Mouse (Mus musculus): ENCODE measurements around the gene Zc3h18. TPM values are rescaled to one million over a fixed set of nuclear protein-coding genes. Genes with fewer than 3 reads are reported as not detected.

Gene Zc3h18
- polyA plus RNA-seq, 1 experiment from 2014 or later, result 24.0 TPM

DNA sequence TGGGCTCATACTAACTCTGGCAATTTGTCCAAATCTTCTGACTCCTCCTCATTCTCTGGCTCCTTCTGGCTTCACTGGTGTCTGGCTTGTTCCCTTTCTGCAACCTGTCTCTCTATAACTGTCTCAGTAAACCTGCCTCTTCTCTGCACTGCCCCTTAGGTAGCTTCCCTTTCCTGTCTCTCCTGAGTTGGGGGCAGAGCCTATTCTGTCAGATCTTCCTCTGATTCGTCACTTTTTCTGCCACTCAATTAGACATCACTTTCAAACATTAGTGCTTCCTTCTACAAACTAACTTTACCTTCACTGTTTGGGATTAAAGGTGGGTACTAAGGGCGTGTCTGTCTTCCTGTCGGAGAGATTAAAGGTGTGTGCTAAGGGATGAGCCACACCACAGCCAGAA lies 35.6 kb upstream of the Zc3h18 start:
- Histone ChIP-seq H3K4me3 (ENCODE audit: low read depth, low read length) (no peak overlapping the region), H3K27me3 (replicated peaks; ENCODE audit: control insufficient read depth, insufficient read depth, low read length) (no peaks in the 10 kb centered on the region), H3K27ac (ENCODE audit: low read depth, low read length) (no peak overlapping the region), H3K36me3 (ENCODE audit: control insufficient read depth, insufficient read depth) (peaks cover 32% of the 10 kb centered on the region), H3K4me1 (replicated peaks; ENCODE audit: control insufficient read depth, insufficient read depth, low read length) (peaks cover 4% of the 10 kb centered on the region; the same call in 1 of the 2 replicates), H3K4me2 (replicated peaks; ENCODE audit: low read depth) (no peak overlapping the region), H3K9ac (ENCODE audit: low read depth, low read length) (no peak overlapping the region), H3K9me3 (ENCODE audit: control insufficient read depth) (no peaks in the 10 kb centered on the region)
- no peak for TF ChIP-seq CTCF (IDR thresholded peaks at IDR 0.05; ENCODE audit: low read depth)
- no peak for ATAC-seq
- 73% methylated on average over 3 of the region's 3 CpGs for WGBS

DNA sequence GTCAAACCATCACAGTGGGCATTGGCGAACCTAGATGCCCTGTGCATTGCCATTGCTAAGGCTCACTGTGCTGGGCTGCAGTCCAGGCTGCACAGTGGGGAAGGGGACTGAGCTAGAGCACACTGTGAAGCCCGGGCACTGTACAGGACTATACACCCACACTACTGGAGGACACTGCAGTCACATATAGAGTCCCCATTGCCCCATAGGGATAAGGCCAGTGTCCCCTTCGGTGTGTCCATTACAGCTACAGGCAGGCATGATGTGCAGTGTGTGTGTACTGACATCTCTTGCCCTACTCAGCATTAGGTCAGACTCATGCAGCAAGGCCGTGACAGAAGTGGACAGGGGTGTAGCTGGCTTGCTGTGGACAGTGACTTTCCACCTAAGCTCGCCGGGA lies 34.6 kb upstream of the Zc3h18 start:
- no peak for ATAC-seq
- no peaks in the 10 kb centered on the region for H3K9me3 ChIP-seq (ENCODE audit: control insufficient read depth)
- H3K4me2 ChIP-seq (replicated peaks; ENCODE audit: low read depth), result no peak overlapping the region
- no peak for TF ChIP-seq CTCF (IDR thresholded peaks at IDR 0.05; ENCODE audit: low read depth)
- no peak overlapping the region for H3K27ac ChIP-seq (ENCODE audit: low read depth, low read length)
- H3K4me1 ChIP-seq (replicated peaks; ENCODE audit: control insufficient read depth, insufficient read depth, low read length), result peaks cover 4% of the 10 kb centered on the region; the same call in 1 of the 2 replicates
- H3K9ac ChIP-seq (ENCODE audit: low read depth, low read length), result no peak overlapping the region
- H3K27me3 ChIP-seq (replicated peaks; ENCODE audit: control insufficient read depth, insufficient read depth, low read length), result no peaks in the 10 kb centered on the region
- WGBS, result 71% methylated on average over 6 of the region's 6 CpGs
- no peak overlapping the region for H3K4me3 ChIP-seq (ENCODE audit: low read depth, low read length)
- H3K36me3 ChIP-seq (ENCODE audit: control insufficient read depth, insufficient read depth), result peaks cover 22% of the 10 kb centered on the region

DNA sequence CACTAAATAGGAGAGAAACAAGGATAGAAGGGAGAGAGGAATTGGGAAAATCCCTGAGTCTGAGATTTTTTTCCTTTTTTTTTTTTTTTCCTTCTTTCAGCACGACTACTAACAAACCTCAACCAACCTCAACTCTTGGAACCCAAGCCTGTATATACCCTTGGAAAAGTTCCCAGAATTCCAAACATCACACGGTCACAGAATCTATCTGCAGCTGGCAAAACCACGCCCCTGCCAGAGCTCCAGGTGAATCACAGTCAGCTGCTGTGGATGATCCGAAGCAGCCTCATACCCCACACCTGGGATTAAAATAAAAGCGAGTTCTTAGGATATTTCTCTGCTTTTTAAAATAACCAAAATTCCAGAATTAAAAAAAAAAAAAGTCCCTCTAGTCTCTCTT lies 34.0 kb upstream of the Zc3h18 start:
- peaks cover 16% of the 10 kb centered on the region; the same call in 1 of the 2 replicates for H3K36me3 ChIP-seq (ENCODE audit: control insufficient read depth, insufficient read depth)
- no peaks in the 10 kb centered on the region for H3K27me3 ChIP-seq (replicated peaks; ENCODE audit: control insufficient read depth, insufficient read depth, low read length)
- H3K9me3 ChIP-seq (ENCODE audit: control insufficient read depth), result no peaks in the 10 kb centered on the region
- no peak overlapping the region for H3K4me3 ChIP-seq (ENCODE audit: low read depth, low read length)
- WGBS, result 15% methylated on average over 5 of the region's 5 CpGs
- H3K4me2 ChIP-seq (replicated peaks; ENCODE audit: low read depth), result peak overlapping the region; percentile 52
- peaks cover 4% of the 10 kb centered on the region; the same call in 1 of the 2 replicates for H3K4me1 ChIP-seq (replicated peaks; ENCODE audit: control insufficient read depth, insufficient read depth, low read length)
- no peak for TF ChIP-seq CTCF (IDR thresholded peaks at IDR 0.05; ENCODE audit: low read depth)
- H3K27ac ChIP-seq (ENCODE audit: low read depth, low read length), result no peak overlapping the region
- H3K9ac ChIP-seq (ENCODE audit: low read depth, low read length), result no peak overlapping the region
- no peak for ATAC-seq

DNA sequence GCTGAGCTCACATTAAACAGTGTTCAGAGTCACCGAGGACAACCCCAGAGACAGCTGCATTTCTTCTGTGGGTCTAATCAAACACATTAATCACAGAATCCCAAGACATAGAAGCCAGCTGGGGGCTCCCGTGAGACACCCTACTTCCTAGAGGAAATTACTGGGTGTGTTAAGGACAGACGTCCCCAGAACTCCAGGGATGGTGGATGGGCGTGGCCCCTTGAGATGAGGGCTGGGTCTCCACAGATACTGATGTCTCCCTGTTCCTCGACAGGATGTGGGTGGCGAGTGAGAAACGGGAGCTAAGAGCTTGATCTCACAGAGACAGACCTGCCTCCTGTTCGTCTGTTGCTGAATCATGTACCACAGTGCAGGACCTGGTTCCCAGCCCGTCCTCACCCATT lies 33.6 kb upstream of the Zc3h18 start:
- WGBS, result 2% methylated on average over 9 of the region's 9 CpGs
- peak; percentile 19; the same call in 1 of the 2 replicates for TF ChIP-seq CTCF (IDR thresholded peaks at IDR 0.05; ENCODE audit: low read depth)
- peaks cover 4% of the 10 kb centered on the region; the same call in 1 of the 2 replicates for H3K4me1 ChIP-seq (replicated peaks; ENCODE audit: control insufficient read depth, insufficient read depth, low read length)
- no peaks in the 10 kb centered on the region for H3K9me3 ChIP-seq (ENCODE audit: control insufficient read depth)
- H3K27me3 ChIP-seq (replicated peaks; ENCODE audit: control insufficient read depth, insufficient read depth, low read length), result no peaks in the 10 kb centered on the region
- no peak overlapping the region for H3K27ac ChIP-seq (ENCODE audit: low read depth, low read length)
- H3K4me3 ChIP-seq (ENCODE audit: low read depth, low read length), result no peak overlapping the region
- peaks cover 11% of the 10 kb centered on the region; the same call in 1 of the 2 replicates for H3K36me3 ChIP-seq (ENCODE audit: control insufficient read depth, insufficient read depth)
- no peak overlapping the region for H3K9ac ChIP-seq (ENCODE audit: low read depth, low read length)
- ATAC-seq, result no peak
- H3K4me2 ChIP-seq (replicated peaks; ENCODE audit: low read depth), result peak overlapping the region; percentile 52

DNA sequence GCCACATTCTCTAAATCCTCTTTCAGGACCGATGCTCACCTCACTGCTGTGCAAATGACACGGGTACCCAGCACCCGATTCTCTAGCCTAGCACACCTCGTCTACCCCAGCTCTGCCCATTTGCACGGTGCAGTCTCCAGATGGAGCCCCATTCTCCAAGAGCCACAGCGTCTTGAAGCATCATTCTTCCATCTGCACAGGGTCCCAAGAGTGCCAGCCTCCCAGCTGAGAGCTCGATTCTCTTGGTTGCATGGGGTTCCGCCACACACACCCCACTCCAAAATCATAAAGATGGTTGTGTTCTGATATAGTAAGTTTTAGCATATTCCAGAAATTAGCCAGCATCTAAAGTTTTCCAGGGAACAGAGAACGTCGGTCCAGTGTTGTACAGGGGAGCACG lies 33.1 kb upstream of the Zc3h18 start:
- Histone ChIP-seq H3K4me2 (replicated peaks; ENCODE audit: low read depth) (peak overlapping the region; percentile 52), H3K9me3 (ENCODE audit: control insufficient read depth) (no peaks in the 10 kb centered on the region), H3K27ac (ENCODE audit: low read depth, low read length) (no peak overlapping the region), H3K36me3 (ENCODE audit: control insufficient read depth, insufficient read depth) (peaks cover 6% of the 10 kb centered on the region; the same call in 1 of the 2 replicates), H3K27me3 (replicated peaks; ENCODE audit: control insufficient read depth, insufficient read depth, low read length) (no peaks in the 10 kb centered on the region), H3K9ac (ENCODE audit: low read depth, low read length) (no peak overlapping the region), H3K4me1 (replicated peaks; ENCODE audit: control insufficient read depth, insufficient read depth, low read length) (peaks cover 4% of the 10 kb centered on the region; the same call in 1 of the 2 replicates), H3K4me3 (ENCODE audit: low read depth, low read length) (peak overlapping the region; percentile 4; the same call in 1 of the 2 replicates)
- no peak for ATAC-seq
- 6% methylated on average over 11 of the region's 11 CpGs for WGBS
- no peak for TF ChIP-seq CTCF (IDR thresholded peaks at IDR 0.05; ENCODE audit: low read depth)

DNA sequence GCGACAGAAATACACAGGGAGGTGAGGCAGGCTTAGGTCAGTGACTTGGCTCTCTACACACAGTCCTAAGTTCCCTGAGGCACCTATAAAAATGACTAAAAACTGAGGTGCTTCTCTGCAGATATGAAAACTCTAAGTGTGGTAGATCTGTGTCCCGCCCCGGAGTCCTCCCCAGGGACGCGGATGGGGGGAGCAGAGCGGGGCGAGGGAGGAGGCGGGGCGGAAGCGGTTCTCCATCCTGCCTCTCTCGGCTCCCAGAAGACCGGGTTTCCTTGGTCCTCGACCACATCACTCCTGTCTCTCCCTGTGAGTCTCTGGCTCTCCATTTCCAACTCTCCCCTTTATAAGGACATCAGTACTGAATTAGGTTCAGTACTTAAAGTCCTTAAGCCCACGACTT lies 32.7 kb upstream of the Zc3h18 start:
- WGBS, result under 1% methylated on average over 14 of the region's 14 CpGs
- TF ChIP-seq CTCF (IDR thresholded peaks at IDR 0.05; ENCODE audit: low read depth), result no peak
- ATAC-seq, result no peak
- Histone ChIP-seq H3K4me3 (ENCODE audit: low read depth, low read length) (peak overlapping the region; percentile 4; the same call in 1 of the 2 replicates), H3K36me3 (ENCODE audit: control insufficient read depth, insufficient read depth) (peaks cover 4% of the 10 kb centered on the region; the same call in 1 of the 2 replicates), H3K4me1 (replicated peaks; ENCODE audit: control insufficient read depth, insufficient read depth, low read length) (peaks cover 4% of the 10 kb centered on the region; the same call in 1 of the 2 replicates), H3K9me3 (ENCODE audit: control insufficient read depth) (no peaks in the 10 kb centered on the region), H3K27me3 (replicated peaks; ENCODE audit: control insufficient read depth, insufficient read depth, low read length) (no peaks in the 10 kb centered on the region), H3K27ac (ENCODE audit: low read depth, low read length) (no peak overlapping the region), H3K9ac (ENCODE audit: low read depth, low read length) (no peak overlapping the region), H3K4me2 (replicated peaks; ENCODE audit: low read depth) (peak overlapping the region; percentile 52)
